Mouse (Mus musculus): Measurements from ENCODE around the gene Lrrc57. TPM values are rescaled to one million over a fixed set of nuclear protein-coding genes. Genes with fewer than 3 reads are reported as not detected.

Gene Lrrc57
- polyA plus RNA-seq (2014; fragmentation: Illumina TruSeq; extraction: RNeasy Lipid Tissue Mini Kit (QIAGEN cat#74804); ENCODE audit: low read depth, low replicate concordance) = 59.8 TPM

GRCm38 (mm10) chr2:120608830-120609723 lies at the start of gene Lrrc57, which contains the start of gene Haus2:
TSS of gene Lrrc57 (minus strand) at chr2:120609520.
TSS of gene Haus2 (plus strand) at chr2:120609383.

GRCm38 (mm10) chr2:120628886-120629735 lies 19.8 kb upstream of the Lrrc57 start, which contains the start of gene Stard9:
TSS of gene Stard9 (plus strand) at chr2:120629121.

GRCm38 (mm10) chr2:120566886-120567797 lies 42.2 kb downstream of the Lrrc57 start, which contains the start of gene Snap23:
TSS of gene Snap23 (plus strand) at chr2:120567671.

GRCm38 (mm10) chr2:120563235-120563990 lies 45.9 kb downstream of the Lrrc57 start, which contains the start of gene Zfp106:
TSS of gene Zfp106 (minus strand) at chr2:120563843.

Other genes starting within 250 kb of the Lrrc57 start
- gene Ganc, start 205.6 kb downstream of the Lrrc57 start, polyA plus RNA-seq (2014; fragmentation: Illumina TruSeq; extraction: RNeasy Lipid Tissue Mini Kit (QIAGEN cat#74804); ENCODE audit: low read depth, low replicate concordance) = 33.9 TPM
- 112 TPM for gene Tmem87a, start 205.4 kb downstream of the Lrrc57 start, polyA plus RNA-seq (2014; fragmentation: Illumina TruSeq; extraction: RNeasy Lipid Tissue Mini Kit (QIAGEN cat#74804); ENCODE audit: low read depth, low replicate concordance)
- gene Capn3, start 153.5 kb downstream of the Lrrc57 start, polyA plus RNA-seq (2014; fragmentation: Illumina TruSeq; extraction: RNeasy Lipid Tissue Mini Kit (QIAGEN cat#74804); ENCODE audit: low read depth, low replicate concordance) = 0.52 TPM
- 96.3 TPM for gene Zfp106, start 45.7 kb downstream of the Lrrc57 start, polyA plus RNA-seq (2014; fragmentation: Illumina TruSeq; extraction: RNeasy Lipid Tissue Mini Kit (QIAGEN cat#74804); ENCODE audit: low read depth, low replicate concordance)
- 162 TPM for gene Snap23, start 41.8 kb downstream of the Lrrc57 start, polyA plus RNA-seq (2014; fragmentation: Illumina TruSeq; extraction: RNeasy Lipid Tissue Mini Kit (QIAGEN cat#74804); ENCODE audit: low read depth, low replicate concordance)
- gene Haus2, start 137 bp downstream of the Lrrc57 start, polyA plus RNA-seq (2014; fragmentation: Illumina TruSeq; extraction: RNeasy Lipid Tissue Mini Kit (QIAGEN cat#74804); ENCODE audit: low read depth, low replicate concordance) = 65.0 TPM
- 13.9 TPM for gene Stard9, start 19.6 kb upstream of the Lrrc57 start, polyA plus RNA-seq (2014; fragmentation: Illumina TruSeq; extraction: RNeasy Lipid Tissue Mini Kit (QIAGEN cat#74804); ENCODE audit: low read depth, low replicate concordance)
- 3.2 TPM for gene Cdan1, start 240.6 kb upstream of the Lrrc57 start, polyA plus RNA-seq (2014; fragmentation: Illumina TruSeq; extraction: RNeasy Lipid Tissue Mini Kit (QIAGEN cat#74804); ENCODE audit: low read depth, low replicate concordance)
- gene Ttbk2, start 241.1 kb upstream of the Lrrc57 start, polyA plus RNA-seq (2014; fragmentation: Illumina TruSeq; extraction: RNeasy Lipid Tissue Mini Kit (QIAGEN cat#74804); ENCODE audit: low read depth, low replicate concordance) = 15.6 TPM